Mouse (Mus musculus) gonadal fat pad, adult 2 months (tissue): ENCODE measurements around the gene Fam184b. TPM values are rescaled to one million over a fixed set of nuclear protein-coding genes. Genes with fewer than 3 reads are reported as not detected.

Experiments used
- DNase-seq: peaks from one replicate; pipeline ENCODE4 v3.0.0-alpha.2; 2012; ENCODE audit warnings: low read depth
- polyA plus RNA-seq: library from polyadenylated mRNA; depleted of rRNA; stranded (reverse); fragments of >200 nt; gene quantifications from 2 replicates; pipeline ENCODE4 v1.2.3, GENCODE M21; 2012; rRNA removed

Fam184b gene
- polyA plus RNA-seq, 1 experiment: 2.0 TPM

DNA sequence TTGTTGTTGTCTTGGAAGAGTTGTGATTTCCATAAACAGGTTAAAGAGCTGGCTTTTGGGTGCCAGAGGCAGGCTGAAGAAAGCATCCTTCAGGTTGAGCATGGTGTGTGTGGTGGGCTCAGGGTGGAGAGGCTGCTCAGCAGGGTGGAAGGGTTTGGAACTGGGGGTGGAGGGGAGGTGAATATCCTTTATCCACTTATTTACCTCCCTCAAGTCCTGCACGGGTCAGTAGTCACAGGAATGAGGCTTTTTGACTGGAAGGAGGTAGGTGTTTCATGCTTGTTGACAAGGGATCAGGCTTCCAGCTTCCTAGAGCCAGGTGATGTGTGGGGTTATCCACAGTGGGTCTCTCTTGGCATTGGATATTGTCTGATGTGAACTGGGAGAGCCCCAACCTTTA is 124.8 kb downstream of the Fam184b start:
- DNase-seq: no peak

DNA sequence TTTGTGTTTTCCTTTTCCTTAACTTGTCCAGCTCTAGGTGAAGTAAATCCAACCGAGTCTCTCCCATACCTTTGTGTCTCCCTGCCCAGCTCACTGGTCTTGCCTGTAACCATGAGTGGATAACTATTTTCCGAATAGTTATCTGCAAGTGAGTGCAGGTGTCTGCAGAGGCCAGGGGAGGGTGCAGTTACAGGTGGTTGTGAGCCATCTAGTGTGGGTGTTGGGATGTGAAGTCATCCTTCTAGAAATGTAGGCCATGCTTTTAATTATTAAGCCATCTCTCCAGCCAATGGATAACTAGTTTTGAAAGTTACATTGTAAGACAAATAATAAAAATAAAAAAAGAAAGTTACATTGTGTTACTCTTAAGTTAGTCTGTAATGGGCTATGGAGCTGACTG is 125.9 kb downstream of the Fam184b start:
- no peak for DNase-seq

DNA sequence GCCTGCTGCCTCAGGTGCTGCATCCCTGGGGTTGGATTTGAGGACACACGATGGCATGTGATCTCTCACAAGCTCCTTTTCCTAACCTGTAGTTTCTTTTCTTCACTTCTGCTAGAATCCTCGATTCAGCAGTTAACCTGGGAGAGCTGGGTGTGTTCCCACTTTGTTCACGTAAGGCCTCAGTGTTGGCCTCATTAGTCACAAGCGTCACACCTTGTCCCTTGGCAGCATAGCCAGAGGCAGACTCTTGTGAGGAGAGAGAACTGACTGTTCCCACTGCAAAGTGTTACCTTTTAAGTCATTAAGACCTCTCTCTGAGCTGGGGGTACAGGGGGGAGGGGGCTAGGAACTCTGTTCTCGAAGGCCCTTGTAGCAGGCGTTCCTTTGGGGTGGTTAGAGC is 126.5 kb downstream of the Fam184b start:
- DNase-seq: no peak

DNA sequence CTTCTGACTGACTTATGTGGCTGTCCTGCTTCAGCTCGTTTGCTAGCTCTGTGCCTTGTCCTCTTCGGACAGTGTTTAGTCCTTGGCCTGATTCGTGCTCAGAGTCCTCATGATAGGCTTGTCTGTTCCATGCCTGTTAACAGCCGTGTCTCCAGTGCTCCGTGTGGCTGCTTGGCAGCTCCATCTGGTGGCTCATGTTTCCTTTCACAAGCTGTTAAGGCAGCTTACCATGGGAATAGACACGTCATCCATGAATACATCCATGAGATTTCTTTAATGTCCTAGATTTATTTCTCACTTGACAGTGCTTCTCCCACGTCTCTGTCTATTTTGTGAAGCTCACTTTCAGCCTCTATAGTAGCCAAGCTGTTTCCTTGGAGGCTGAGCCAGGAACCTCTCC is 129.3 kb downstream of the Fam184b start:
- no peak for DNase-seq

DNA sequence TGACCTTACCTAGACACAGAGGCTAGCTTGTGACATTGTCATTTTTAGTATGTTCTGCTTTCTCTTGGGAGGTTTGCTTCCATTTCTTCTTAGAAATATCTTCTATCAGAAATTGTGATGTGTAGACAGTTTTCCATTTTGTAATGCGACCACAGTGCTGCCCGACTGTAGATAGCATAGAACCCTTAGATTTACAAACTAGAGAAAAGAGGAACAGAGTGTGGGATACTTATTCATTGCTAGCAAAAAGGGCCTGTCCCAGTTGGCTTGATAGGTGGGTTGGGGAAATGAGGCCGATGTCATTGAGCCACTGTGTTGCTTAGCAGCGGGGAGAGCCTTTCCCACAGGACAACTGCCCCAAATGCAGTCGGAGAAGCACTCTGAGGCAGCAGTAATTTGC is 141.8 kb downstream of the Fam184b start:
- DNase-seq: no peak

DNA sequence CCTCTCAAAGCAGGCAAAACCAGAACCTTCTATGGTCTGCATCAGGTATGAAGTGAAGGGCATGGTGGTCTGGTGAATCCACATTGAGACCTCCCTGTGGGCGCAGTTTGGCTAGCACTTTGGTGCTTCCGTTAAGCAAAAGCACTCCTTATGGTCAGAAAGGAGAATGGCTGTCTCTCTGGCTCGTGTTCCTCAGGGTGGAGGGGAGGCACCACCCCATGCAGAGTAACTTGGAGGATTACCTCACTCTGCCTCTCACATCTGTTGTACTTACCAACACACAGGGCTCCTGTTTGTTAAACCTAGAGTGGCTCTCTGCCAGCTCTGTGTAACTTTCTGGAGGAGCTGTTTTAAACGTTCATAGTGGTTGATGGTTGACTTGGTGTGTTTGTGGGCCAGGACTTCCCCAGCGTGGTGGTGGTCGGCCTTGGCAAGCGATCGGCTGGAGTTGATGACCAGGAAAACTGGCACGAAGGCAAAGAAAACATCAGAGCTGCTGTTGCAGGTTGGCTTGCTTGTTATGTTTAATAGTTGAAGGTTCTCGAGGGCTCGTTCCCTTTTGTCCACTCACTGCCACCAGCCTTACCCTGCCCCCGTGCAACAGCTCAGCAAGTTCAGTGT is 142.4 kb downstream of the Fam184b start:
- DNase-seq: no peak

DNA sequence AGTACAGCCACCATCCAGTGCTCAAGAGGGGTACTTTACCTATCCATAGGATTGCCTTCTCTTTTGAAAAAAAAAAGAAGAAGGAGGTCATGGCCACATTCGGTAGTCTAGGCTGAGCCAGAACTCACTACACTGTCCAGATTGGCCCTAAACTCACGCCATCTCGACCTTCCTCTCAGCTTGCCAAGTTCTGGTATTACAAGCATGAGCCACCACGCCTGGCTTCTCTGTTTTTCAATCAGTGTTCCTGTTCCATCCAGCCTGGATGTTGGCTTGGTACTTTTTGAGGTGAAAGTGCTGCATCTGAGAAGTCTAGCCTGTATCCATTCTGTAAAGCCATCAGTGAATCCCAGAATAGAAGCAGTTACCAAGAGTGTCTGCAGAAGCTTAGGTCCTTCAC is 142.9 kb downstream of the Fam184b start:
- DNase-seq: no peak

DNA sequence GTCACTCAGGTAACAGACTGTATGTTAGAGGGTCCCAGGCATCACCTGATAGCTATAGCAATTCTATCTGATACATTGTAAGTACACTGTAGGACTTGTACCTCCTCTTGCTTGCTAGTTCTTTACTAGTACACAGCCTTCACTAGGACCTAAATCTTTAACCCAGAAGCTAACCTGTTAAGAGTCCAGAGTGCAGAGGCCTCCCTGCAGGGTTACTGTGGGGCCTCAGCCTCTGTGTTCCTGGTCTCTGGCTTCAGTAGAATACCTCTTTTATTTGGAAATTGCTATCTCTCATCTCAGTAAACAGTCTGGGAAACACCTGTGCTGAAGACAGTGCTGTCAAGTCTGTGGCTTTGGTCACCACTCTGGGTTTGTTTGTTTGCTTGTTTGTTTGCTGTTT is 143.4 kb downstream of the Fam184b start:
- no peak for DNase-seq

DNA sequence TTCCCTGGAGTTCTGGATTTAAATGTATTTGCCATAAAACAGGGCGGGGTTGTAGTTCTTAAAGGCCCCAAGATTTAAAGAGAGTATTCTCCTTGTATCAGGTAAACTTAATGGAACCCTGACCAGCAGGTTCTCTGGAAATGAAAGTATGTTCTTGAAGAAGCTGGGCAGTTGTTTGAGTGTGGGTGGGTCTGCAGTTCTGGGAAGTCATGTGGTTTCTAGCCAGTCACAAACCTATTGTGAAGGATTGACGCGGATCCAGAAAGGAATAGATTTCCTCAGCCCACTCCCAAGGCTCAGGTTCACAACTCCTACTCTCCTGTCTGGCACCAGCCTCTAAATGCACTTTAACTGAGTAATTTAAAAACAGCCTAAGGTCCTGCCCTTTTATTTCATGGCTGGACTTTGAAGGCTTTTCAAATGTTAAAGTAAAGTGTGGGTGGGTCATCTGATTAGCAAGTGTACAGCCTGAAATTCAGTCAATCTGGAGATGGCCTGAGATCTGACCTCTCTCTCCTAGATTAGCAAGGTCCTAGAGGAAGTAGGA is 143.9 kb downstream of the Fam184b start:
- DNase-seq: no peak

DNA sequence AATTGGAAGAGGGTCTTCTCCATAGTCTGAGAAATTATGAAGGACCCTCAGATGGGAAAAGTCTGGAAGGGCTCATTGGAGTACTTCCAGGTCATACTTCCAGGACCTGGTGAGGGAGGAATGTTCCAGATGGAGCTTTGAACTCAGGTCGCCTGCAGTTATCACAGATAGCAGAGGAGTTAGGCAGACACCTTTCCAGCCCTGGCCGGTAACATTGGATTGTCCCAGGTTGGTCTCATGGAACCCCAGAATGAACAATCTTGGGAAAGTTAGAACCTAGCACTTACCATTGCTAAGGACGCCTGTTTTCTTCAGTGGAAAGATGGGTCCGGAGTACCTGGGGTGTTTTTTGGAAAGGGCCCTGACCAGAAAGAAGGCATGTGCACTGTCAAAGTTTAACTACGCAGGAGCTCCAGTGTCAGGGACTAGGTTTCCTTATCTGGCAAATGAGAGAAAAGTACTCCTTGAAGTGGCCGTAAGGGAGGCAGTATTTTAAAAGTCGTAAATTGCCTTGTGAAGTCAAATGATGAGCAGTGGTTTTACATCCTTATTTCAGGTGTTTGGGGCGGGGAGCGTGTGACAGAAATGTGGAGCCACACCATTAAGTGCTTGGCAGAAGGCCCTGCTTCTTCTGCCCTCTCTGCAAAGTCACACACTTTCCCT is 145.2 kb downstream of the Fam184b start:
- DNase-seq: no peak

DNA sequence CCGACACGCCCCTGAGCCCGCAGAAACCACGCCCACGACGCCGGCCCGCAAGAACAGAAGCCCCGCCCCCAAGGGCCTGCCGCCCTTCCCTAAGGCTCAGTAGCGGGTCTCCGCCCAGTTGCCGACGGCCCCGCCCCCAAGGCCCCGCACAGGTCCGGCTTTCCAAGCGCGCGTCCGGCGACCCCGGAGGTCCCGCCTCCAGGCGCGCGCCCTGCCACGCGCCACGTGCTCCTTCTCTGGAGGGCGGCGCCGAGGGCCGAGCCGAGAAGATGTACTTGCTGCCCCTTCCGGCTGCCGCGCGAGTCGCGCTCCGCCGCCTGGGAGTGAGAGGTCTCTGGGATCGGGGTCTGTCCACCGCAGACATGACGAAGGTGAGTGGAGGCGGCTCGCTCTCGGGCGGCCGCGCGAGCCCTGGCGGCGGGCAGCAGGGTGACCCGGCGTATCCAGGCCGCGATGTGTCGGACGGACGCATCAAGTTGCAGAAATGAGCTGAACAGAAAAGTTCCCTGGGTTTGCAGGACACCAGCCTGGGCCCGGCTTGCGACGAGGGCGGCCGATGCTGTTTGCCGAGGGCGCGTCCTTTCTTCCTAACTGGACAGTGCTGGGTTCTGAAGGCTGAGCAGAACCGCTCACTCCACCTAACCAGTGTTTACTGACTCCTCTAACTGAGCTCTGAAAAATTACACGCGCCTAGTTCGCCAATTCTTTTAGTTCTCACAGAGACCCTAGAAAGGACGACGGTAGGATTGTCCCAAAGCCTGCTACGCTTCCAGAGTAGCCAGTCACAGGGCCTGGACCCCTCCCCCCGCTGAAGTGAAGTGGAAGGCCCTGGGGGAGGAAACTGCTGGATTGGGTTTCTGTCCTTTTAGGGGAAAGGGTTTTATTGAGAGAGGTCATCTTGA is 146.0 kb downstream of the Fam184b start, which contains the start of gene Lap3:
Lap3 (plus strand) TSS at position 184 of the 902 bp plus-strand sequence.
- no peak for DNase-seq

DNA sequence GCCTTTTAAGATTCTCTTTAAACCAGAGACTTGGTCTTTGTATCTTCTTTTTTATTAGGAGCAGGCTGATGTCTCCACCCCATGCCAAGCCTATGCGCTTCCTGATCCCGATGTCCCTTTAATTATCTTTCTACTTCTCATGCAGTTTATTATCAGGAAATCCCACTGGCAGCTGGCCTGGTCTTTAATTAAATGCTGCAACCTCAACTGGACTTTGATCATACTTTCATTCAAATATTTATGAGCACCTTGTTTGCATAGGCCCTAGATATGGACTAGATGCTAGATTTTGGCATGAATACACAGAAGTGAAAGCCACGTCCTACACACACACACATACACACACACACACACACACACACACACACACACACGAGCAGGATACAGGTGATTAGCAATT is 147.6 kb downstream of the Fam184b start:
- DNase-seq: no peak

DNA sequence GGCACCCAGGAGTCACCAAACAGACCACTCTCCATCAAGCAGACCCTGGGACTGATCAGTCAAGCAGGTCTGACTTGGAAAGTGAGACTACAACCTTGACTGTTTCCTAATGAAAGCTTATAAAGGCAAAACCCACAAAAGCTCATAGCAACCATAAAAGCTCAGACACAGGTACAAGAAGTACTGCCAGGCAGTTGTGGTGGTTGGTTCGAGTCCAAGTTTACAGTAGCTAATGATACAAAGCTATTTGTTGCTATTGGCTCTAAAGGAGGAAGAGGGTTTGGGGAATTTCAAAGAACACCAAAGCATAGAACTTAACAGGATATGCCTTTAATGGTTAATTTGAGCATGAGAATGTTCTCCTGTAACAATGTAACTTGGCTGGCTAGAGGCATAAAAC is 155.8 kb downstream of the Fam184b start:
- no peak for DNase-seq

DNA sequence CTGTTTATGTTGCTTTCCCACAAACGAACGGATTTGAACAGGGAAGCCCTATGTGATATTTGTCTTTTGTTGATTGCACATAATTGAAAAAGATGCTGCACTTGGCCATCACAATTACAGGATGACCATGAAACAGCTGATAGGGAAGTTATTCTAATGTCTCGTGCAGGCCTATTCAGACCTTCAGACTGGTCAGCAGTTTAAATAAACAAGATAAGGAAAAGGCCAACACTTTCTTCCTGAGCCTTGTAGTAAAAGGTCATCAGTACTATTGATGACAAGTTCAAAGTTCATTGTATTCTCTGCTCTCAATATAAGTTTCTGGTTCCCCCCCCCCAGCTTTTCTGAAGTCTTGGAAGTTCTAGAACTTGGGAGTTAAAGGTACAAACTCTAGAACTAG is 156.8 kb downstream of the Fam184b start:
- no peak for DNase-seq

DNA sequence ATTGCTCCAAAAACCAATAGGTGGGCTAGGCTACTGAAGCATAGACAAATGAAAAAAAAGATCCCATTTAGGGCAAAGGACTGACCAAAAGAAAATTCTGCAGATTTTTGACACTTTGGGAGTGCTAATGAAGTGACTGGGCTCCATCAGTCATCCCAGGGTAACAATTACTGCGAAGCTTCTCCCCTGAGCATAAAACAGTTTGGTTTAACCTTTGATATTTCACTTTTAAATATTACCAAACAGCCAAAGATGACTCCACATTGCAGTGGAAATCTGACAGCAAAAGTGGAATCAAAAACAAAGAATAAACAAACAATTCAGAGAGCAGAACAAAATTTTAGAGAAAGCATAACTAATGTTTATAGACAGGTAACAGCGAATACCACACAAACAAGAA is 158.3 kb downstream of the Fam184b start:
- DNase-seq: no peak

DNA sequence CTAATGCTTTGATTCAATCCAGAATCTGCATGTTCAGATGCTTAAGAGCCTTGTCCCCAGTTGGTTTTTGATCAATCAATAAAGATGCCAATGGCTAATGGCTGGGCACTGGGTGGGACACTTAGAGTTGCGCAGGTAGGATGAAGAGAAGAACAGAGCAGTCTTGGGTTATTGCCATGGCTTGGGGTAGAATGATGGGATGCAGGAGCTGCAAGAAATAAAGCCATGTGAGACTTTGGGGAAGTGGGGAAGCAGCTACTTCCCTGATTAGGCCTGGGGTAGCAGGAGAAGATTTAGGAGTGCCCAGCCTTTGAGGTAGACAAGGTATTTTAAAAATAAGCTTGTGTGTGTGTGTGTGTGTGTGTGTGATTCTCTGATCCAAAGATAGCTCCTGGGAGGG is 159.3 kb downstream of the Fam184b start:
- no peak for DNase-seq

Other genes starting within 250 kb of the Fam184b start
- gene Qdpr, start 189.4 kb downstream of the Fam184b start, polyA plus RNA-seq: 166 and 187 TPM in 2 replicates
- gene Clrn2, start 185.9 kb downstream of the Fam184b start, polyA plus RNA-seq: not detected in 2 replicates
- 182 and 251 TPM in 2 replicates for gene Lap3, start 146.2 kb downstream of the Fam184b start, polyA plus RNA-seq
- 149 and 152 TPM in 2 replicates for gene Med28, start 119.4 kb downstream of the Fam184b start, polyA plus RNA-seq
- 0.28 and 0.29 TPM in 2 replicates for gene Ncapg, start 30.3 kb upstream of the Fam184b start, polyA plus RNA-seq
- 1.2 and 2.1 TPM in 2 replicates for gene Lcorl, start 218.0 kb upstream of the Fam184b start, polyA plus RNA-seq